Mouse (Mus musculus): Measurements from ENCODE around the gene Flt3l. TPM values are rescaled to one million over a fixed set of nuclear protein-coding genes. Genes with fewer than 3 reads are reported as not detected.

Gene Flt3l
- 24.4 and 28.4 TPM in 2 replicates for polyA plus RNA-seq (2012; rRNA removed)

DNA sequence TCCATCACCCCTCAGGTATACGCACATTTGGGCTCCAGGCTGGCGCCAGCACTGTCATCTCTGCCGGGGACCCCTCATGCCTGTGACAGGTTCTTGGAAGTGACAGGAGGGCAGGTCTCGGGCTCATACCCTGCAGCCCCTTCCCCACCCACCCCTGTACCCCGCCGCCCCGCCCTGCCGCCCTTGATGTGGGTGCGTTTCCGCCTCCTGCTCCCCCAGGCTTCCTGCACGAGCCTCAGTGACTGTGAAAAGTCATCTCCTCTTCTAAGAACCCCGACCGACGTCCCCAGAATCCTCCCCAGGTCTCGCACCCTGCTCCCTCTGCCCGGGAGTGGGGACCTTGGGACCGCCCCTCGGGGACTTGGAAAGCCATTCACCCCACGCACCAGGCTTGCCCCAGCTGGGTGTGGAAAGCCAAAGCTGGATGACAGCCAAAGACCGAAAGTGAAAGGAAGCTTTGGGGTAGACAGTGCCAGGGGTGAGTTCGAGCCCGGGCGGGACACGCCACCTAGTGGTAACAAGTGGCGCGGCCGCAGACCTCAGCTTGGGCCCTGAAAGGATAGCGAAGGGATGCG lies at the start of gene Flt3l, which contains the start of gene Gm45713:
Gene Flt3l, minus strand, starts transcription at position 440 of the 575 bp plus-strand sequence.
Gene Gm45713, minus strand, starts transcription at position 239 of the 575 bp plus-strand sequence.
- no peaks in the 10 kb centered on the region; the same call in 1 of the 2 replicates for H3K4me1 ChIP-seq (ENCODE audit: control insufficient read depth, insufficient read depth, low read length)
- H3K4me3 ChIP-seq (replicated peaks; ENCODE audit: insufficient read depth, low read depth, low read length), result peak within 1 kb of the TSS; percentile 80
- peak within 1 kb of the TSS; percentile 44 for H3K27ac ChIP-seq (ENCODE audit: insufficient read depth, low read length)
- WGBS, result 2% methylated on average over 29 of the region's 29 CpGs
- TF ChIP-seq POLR2A (IDR thresholded peaks at IDR 0.05; ENCODE audit: borderline replicate concordance, insufficient read depth, low read length), result no peak
- TF ChIP-seq CTCF (IDR thresholded peaks at IDR 0.05; ENCODE audit: borderline replicate concordance, insufficient read depth, low read depth, low read length), result peak; percentile 92
- peak; percentile 89 to 93 for DNase-seq
- H3K27me3 ChIP-seq (ENCODE audit: control insufficient read depth, insufficient read depth, low read length), result no peaks in the 10 kb centered on the region

DNA sequence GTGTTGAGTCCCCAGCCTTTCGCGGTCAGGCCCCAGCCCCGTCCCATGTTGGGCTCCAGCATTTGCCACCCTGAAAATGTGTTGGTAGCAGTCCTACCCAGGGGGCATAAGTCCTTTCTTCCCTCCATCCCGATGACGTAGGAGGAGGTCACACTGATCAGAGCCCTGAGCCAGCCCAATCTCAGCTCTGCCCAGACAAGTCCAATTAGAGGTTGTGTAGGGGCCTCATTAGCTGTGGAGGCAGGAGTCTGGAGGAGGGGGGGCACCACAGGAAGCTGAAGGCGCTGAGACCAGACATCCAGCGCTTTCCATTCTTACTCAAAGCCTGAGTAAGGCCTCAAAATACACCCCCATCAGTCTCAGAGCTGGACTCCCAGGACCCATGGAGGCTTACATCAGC lies 49.7 kb upstream of the Flt3l start:
- peaks cover 31% of the 10 kb centered on the region for H3K4me1 ChIP-seq (ENCODE audit: control insufficient read depth, insufficient read depth, low read length)
- no peak overlapping the region for H3K27ac ChIP-seq (ENCODE audit: insufficient read depth, low read length)
- peak in 1 of 2 experiments; percentile 11 for DNase-seq
- H3K4me3 ChIP-seq (replicated peaks; ENCODE audit: insufficient read depth, low read depth, low read length), result no peak overlapping the region
- 81% methylated on average over 7 of the region's 7 CpGs for WGBS
- TF ChIP-seq CTCF (IDR thresholded peaks at IDR 0.05; ENCODE audit: borderline replicate concordance, insufficient read depth, low read depth, low read length), result no peak
- no peak for TF ChIP-seq POLR2A (IDR thresholded peaks at IDR 0.05; ENCODE audit: borderline replicate concordance, insufficient read depth, low read length)
- no peaks in the 10 kb centered on the region for H3K27me3 ChIP-seq (ENCODE audit: control insufficient read depth, insufficient read depth, low read length)

DNA sequence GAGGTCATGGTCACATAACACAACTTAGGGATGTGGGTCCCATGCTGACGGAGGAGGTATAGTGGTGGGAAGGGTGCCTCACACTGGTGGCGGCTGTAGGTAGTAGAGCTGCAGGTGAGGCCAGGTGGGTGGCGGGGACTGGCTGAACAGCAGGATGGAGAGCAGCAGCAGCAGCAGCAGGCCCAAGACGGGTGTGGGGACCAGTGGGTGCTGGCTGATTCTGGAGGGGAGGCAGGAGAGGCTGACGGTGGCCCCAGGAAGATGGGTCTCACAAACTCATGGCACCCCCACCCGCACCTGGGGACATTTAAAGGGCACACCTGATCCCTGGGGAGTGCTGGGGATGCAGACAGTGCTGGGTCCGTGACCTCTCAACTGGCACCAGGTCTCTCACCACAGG lies 47.4 kb upstream of the Flt3l start:
- TF ChIP-seq CTCF (IDR thresholded peaks at IDR 0.05; ENCODE audit: borderline replicate concordance, insufficient read depth, low read depth, low read length) (no peak), POLR2A (IDR thresholded peaks at IDR 0.05; ENCODE audit: borderline replicate concordance, insufficient read depth, low read length) (no peak)
- H3K4me3 ChIP-seq (replicated peaks; ENCODE audit: insufficient read depth, low read depth, low read length), result no peak overlapping the region
- H3K27me3 ChIP-seq (ENCODE audit: control insufficient read depth, insufficient read depth, low read length), result no peaks in the 10 kb centered on the region
- 78% methylated on average over 7 of the region's 7 CpGs for WGBS
- no peak for DNase-seq
- H3K27ac ChIP-seq (ENCODE audit: insufficient read depth, low read length), result no peak overlapping the region
- H3K4me1 ChIP-seq (ENCODE audit: control insufficient read depth, insufficient read depth, low read length), result peaks cover 12% of the 10 kb centered on the region

DNA sequence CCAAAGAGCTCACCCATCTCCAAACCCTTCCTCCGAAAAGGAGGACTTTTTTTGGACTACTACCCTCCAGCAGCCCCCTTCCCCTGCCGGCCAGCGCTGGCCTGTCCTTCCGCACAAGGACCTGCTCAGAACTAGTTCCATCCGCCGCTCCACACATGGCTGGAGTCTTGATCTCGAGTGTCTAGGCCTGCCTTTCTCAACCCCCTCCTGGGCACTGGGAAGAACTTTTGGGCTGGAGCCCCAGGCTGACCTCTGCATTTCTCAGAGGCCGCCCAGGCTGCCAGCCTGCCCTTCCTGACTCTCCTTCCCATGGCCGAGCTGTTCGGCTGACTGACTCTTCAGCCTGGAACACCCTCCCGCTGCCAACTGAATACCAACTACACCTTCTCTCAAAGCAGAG lies 46.4 kb upstream of the Flt3l start:
- Histone ChIP-seq H3K4me1 (ENCODE audit: control insufficient read depth, insufficient read depth, low read length) (0 out of 2 replicates have a peak, but pooled peaks cover 6% of the 10 kb centered on the region), H3K27ac (ENCODE audit: insufficient read depth, low read length) (peak overlapping the region; percentile 21; the same call in 1 of the 2 replicates), H3K27me3 (ENCODE audit: control insufficient read depth, insufficient read depth, low read length) (no peaks in the 10 kb centered on the region), H3K4me3 (replicated peaks; ENCODE audit: insufficient read depth, low read depth, low read length) (peak overlapping the region; percentile 50)
- no peak for TF ChIP-seq POLR2A (IDR thresholded peaks at IDR 0.05; ENCODE audit: borderline replicate concordance, insufficient read depth, low read length)
- 8% methylated on average over 11 of the region's 11 CpGs for WGBS
- DNase-seq, result peak in 1 of 2 experiments; percentile 44

DNA sequence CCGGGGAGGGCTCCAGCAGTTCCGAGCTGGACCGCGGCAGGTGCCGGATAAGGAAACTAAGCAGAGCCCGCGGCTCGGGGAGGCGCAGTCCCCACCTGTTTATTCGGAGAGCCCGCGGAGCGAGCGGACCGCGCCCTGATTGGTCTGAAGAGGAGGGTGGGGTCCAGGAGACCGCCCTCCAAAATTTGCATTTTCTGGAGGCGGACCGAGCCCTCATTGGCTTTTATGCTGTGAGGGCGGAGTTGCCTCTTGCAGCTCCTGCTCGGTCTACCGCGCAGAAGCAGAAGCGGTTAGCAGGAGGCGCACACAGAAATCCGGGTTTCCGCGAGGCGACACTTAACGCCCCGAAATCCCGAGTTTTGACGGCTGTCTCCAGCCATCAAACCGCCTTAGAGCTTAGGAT lies 46.0 kb upstream of the Flt3l start:
- Histone ChIP-seq H3K4me3 (replicated peaks; ENCODE audit: insufficient read depth, low read depth, low read length) (peak overlapping the region; percentile 50), H3K27ac (ENCODE audit: insufficient read depth, low read length) (peak overlapping the region; percentile 21; the same call in 1 of the 2 replicates), H3K4me1 (ENCODE audit: control insufficient read depth, insufficient read depth, low read length) (0 out of 2 replicates have a peak, but pooled peaks cover 6% of the 10 kb centered on the region), H3K27me3 (ENCODE audit: control insufficient read depth, insufficient read depth, low read length) (no peaks in the 10 kb centered on the region)
- WGBS, result under 1% methylated on average over 34 of the region's 34 CpGs
- peak; percentile 88 to 93 for DNase-seq
- TF ChIP-seq POLR2A (IDR thresholded peaks at IDR 0.05; ENCODE audit: borderline replicate concordance, insufficient read depth, low read length) (peak; percentile 73; the same call in 1 of the 2 replicates), CTCF (IDR thresholded peaks at IDR 0.05; ENCODE audit: borderline replicate concordance, insufficient read depth, low read depth, low read length) (no peak)

DNA sequence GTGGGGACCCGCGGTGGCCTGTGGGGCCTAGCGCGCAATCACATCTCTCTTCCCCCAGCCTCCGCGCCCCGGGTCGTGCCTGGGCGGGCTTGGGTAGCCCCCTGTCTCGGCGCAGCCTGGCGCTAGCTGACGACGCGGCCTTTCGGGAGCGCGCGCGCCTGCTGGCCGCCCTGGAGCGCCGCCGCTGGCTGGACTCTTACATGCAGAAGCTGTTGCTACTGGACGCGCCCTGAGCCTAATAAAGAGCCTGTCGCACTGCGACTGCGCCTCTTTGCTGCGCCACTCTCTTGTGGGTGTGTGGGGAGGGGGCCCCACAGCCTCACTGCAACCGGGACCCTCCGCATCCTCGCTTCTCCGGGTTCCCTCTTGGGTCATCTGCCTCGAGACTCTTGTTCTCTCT lies 45.3 kb upstream of the Flt3l start:
- WGBS, result 3% methylated on average over 35 of the region's 35 CpGs
- TF ChIP-seq POLR2A (IDR thresholded peaks at IDR 0.05; ENCODE audit: borderline replicate concordance, insufficient read depth, low read length) (no peak), CTCF (IDR thresholded peaks at IDR 0.05; ENCODE audit: borderline replicate concordance, insufficient read depth, low read depth, low read length) (no peak)
- Histone ChIP-seq H3K27me3 (ENCODE audit: control insufficient read depth, insufficient read depth, low read length) (no peaks in the 10 kb centered on the region), H3K4me3 (replicated peaks; ENCODE audit: insufficient read depth, low read depth, low read length) (no peak overlapping the region), H3K4me1 (ENCODE audit: control insufficient read depth, insufficient read depth, low read length) (peaks cover 6% of the 10 kb centered on the region; the same call in 1 of the 2 replicates), H3K27ac (ENCODE audit: insufficient read depth, low read length) (no peak overlapping the region)
- DNase-seq, result no peak

DNA sequence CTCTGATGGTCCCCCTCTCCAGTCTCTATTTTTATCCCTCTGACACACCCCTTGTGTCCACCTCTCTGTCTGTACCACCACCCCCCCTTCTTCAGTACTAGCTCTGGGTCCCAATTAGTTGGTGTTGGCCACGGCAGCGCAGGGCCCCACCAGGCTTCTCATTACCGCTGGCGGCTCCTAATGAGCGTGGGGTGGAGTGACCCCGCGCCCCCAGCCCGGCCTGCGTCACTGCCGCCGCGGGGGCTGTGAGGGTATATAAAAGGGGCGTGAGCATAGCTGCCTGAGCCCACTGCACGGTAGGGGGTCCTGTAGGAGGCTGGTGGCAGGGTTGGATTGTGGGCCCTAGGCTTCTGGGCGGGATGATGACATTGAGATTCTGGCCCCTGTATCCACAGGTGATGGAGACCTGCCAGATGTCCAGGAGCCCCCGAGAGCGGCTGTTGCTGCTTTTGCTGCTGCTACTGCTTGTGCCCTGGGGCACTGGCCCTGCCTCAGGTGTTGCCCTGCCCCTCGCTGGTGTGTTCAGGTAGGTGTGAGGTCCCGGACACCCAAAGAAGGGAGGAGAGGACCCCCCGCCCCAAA lies 44.8 kb upstream of the Flt3l start, which contains the start of gene Pth2:
Gene Pth2, plus strand, starts transcription at position 100 of the 582 bp plus-strand sequence.
- H3K27ac ChIP-seq (ENCODE audit: insufficient read depth, low read length), result no peak within 1 kb of the TSS
- TF ChIP-seq CTCF (IDR thresholded peaks at IDR 0.05; ENCODE audit: borderline replicate concordance, insufficient read depth, low read depth, low read length), result no peak
- no peak for TF ChIP-seq POLR2A (IDR thresholded peaks at IDR 0.05; ENCODE audit: borderline replicate concordance, insufficient read depth, low read length)
- peaks cover 11% of the 10 kb centered on the region for H3K4me1 ChIP-seq (ENCODE audit: control insufficient read depth, insufficient read depth, low read length)
- no peaks in the 10 kb centered on the region for H3K27me3 ChIP-seq (ENCODE audit: control insufficient read depth, insufficient read depth, low read length)
- no peak within 1 kb of the TSS for H3K4me3 ChIP-seq (replicated peaks; ENCODE audit: insufficient read depth, low read depth, low read length)
- no peak for DNase-seq
- 18% methylated on average over 20 of the region's 20 CpGs for WGBS

DNA sequence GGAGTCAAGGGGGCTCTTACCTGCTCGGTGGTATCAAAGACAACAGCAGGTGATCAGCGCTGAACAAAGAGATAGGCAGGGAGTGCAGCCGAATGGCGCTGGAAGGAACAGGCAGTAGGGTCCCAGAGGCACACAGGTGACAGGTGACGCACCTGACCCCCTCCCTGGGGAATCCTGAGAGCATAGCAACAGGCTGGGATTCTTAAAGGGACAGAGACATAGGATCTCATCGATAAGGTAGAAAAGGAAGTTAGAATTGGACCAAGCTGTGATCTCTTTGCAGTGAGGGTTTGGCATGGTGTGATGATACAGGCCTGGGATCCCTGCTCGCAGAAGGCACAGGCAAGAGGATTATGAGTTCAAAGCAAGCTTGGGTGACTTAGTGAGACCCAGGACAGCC lies 43.2 kb upstream of the Flt3l start, which contains the start of gene Gfy:
Gene Gfy, minus strand, starts transcription at position 101 of the 400 bp plus-strand sequence.
- Histone ChIP-seq H3K4me3 (replicated peaks; ENCODE audit: insufficient read depth, low read depth, low read length) (no peak within 1 kb of the TSS), H3K27ac (ENCODE audit: insufficient read depth, low read length) (no peak within 1 kb of the TSS), H3K27me3 (ENCODE audit: control insufficient read depth, insufficient read depth, low read length) (no peaks in the 10 kb centered on the region; the same call in 1 of the 2 replicates), H3K4me1 (ENCODE audit: control insufficient read depth, insufficient read depth, low read length) (peaks cover 14% of the 10 kb centered on the region)
- no peak for DNase-seq
- TF ChIP-seq CTCF (IDR thresholded peaks at IDR 0.05; ENCODE audit: borderline replicate concordance, insufficient read depth, low read depth, low read length) (no peak), POLR2A (IDR thresholded peaks at IDR 0.05; ENCODE audit: borderline replicate concordance, insufficient read depth, low read length) (no peak)
- 41% methylated on average over 7 of the region's 7 CpGs for WGBS
